Mouse (Mus musculus) midbrain, embryonic 15.5 days (tissue): ENCODE data around the gene Ctnnbl1. TPM values are rescaled to one million over a fixed set of nuclear protein-coding genes. Genes with fewer than 3 reads are reported as not detected.

Experiments used
- ATAC-seq: fragments of 200-750 bp; cut with Nextera tagmentation; replicated peaks from 2 replicates; pipeline ENCODE4 v1.8.0; 2017; ENCODE audit warnings: moderate TSS enrichment
- H3K27ac ChIP-seq: fragments of 300-500 bp; sonication (generic); 2 replicates; pipeline ENCODE4 v1.5.1; 2015; ENCODE audit warnings: mild to moderate bottlenecking, inconsistent platforms
- H3K27me3 ChIP-seq: fragments of 300-500 bp; sonication (generic); replicated peaks from 2 replicates; pipeline ENCODE4 v1.6.1; 2015; ENCODE audit warnings: inconsistent platforms
- H3K36me3 ChIP-seq: fragments of 300-500 bp; sonication (generic); replicated peaks from 2 replicates; pipeline ENCODE4 v1.6.1; 2015; ENCODE audit warnings: inconsistent platforms
- H3K4me1 ChIP-seq: fragments of 300-500 bp; sonication (generic); 2 replicates; pipeline ENCODE4 v1.6.1; 2015; ENCODE audit warnings: inconsistent platforms
- H3K4me2 ChIP-seq: fragments of 300-500 bp; sonication (generic); 2 replicates; pipeline ENCODE4 v1.6.1; 2015; ENCODE audit warnings: inconsistent platforms, mild to moderate bottlenecking, moderate library complexity
- H3K4me3 ChIP-seq: fragments of 300-500 bp; sonication (generic); 2 replicates; pipeline ENCODE4 v1.5.1; 2015; ENCODE audit warnings: mild to moderate bottlenecking, inconsistent platforms
- H3K9ac ChIP-seq: fragments of 300-500 bp; sonication (generic); 2 replicates; pipeline ENCODE4 v1.6.1; 2015; ENCODE audit warnings: mild to moderate bottlenecking, inconsistent platforms
- H3K9me3 ChIP-seq: fragments of 300-500 bp; sonication (generic); 2 replicates; pipeline ENCODE4 v1.6.1; 2016; ENCODE audit warnings: inconsistent platforms
- WGBS: fragments of 180-500 bp; shearing (Covaris S2); methylation state at CpG from one replicate; pipeline ENCODE4 v1.1.7; 2015; ENCODE audit warnings: mixed read lengths; 5-methylcytosine and 5-hydroxymethylcytosine counted together
- polyA plus RNA-seq: library from polyadenylated mRNA; unstranded; fragments of >200 nt; fragmentation: Nextera tagmentation; extraction: Ambion mirVana; gene quantifications from 2 replicates; pipeline ENCODE4 v1.2.1, GENCODE M21; 2015

Gene Ctnnbl1
- polyA plus RNA-seq, 1 experiment from 2014 or later = 68.0 TPM

GRCm38 (mm10) chr2:157752374-157752743 lies 15.2 kb downstream of the Ctnnbl1 start:
- H3K4me3 ChIP-seq = no peak overlapping the region
- H3K36me3 ChIP-seq = no peaks in the 10 kb centered on the region
- no peaks in the 10 kb centered on the region for H3K9me3 ChIP-seq
- peak; percentile 37 for ATAC-seq
- H3K4me2 ChIP-seq = peak overlapping the region; percentile 36
- peak overlapping the region; percentile 26; the same call in 1 of the 2 replicates for H3K9ac ChIP-seq
- no peaks in the 10 kb centered on the region for H3K27me3 ChIP-seq
- peak overlapping the region; percentile 87 for H3K27ac ChIP-seq
- H3K4me1 ChIP-seq = peaks cover 66% of the 10 kb centered on the region
- 32% methylated on average over 7 of the region's 7 CpGs for WGBS

DNA sequence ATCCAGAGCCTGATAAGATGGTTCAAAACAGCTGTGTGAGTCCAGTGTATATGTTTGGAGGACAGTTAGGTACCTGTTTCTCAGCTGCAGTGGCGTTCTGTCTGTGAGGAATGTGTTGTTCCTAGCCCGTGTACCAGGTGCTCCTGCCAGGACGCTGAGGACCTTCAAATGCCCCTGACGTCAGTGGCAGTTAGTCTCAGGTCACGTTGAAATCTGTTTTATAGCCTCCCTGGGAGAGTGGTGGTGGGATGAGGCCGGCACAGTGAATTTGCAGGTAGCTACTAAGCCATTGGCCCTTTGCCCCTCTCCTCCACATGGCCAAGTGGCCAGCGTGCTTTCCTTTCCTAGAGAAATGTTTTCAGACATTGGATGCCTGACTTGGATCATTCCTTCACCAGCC lies 18.6 kb downstream of the Ctnnbl1 start:
- H3K9ac ChIP-seq = no peak overlapping the region
- no peak overlapping the region for H3K4me3 ChIP-seq
- WGBS = 93% methylated on average over 7 of the region's 7 CpGs
- H3K9me3 ChIP-seq = no peaks in the 10 kb centered on the region
- no peaks in the 10 kb centered on the region for H3K27me3 ChIP-seq
- no peaks in the 10 kb centered on the region for H3K36me3 ChIP-seq
- no peak overlapping the region for H3K27ac ChIP-seq
- peaks cover 51% of the 10 kb centered on the region for H3K4me1 ChIP-seq
- H3K4me2 ChIP-seq = no peak overlapping the region
- ATAC-seq = no peak

GRCm38 (mm10) chr2:157756193-157756592 lies 19.0 kb downstream of the Ctnnbl1 start:
- no peaks in the 10 kb centered on the region for H3K27me3 ChIP-seq
- peaks cover 47% of the 10 kb centered on the region for H3K4me1 ChIP-seq
- WGBS = 81% methylated on average over 7 of the region's 7 CpGs
- no peak for ATAC-seq
- H3K4me3 ChIP-seq = no peak overlapping the region
- H3K27ac ChIP-seq = no peak overlapping the region
- no peaks in the 10 kb centered on the region for H3K36me3 ChIP-seq
- no peak overlapping the region for H3K4me2 ChIP-seq
- no peaks in the 10 kb centered on the region for H3K9me3 ChIP-seq
- no peak overlapping the region for H3K9ac ChIP-seq

DNA sequence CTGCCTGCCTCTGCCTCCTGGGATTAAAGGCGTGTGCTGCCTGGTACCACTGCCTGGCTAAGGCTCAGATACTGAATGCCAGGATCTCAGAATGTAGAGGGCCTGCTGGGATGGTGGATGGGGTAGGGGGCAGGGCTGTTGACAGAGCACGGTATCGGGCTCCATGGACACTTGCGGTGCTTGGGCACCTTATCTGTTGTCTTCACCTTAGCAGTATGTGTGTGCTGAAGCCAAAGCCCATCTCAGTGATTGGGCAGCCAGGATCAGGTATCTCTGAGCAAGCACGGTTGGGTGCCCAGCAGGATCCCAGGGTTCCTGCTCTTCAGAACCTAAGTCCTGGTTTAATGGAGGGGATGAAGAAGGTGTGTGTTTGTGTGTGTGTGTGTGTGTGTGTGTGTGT lies 21.2 kb downstream of the Ctnnbl1 start:
- 89% methylated on average over 5 of the region's 5 CpGs for WGBS
- H3K9ac ChIP-seq = no peak overlapping the region
- no peaks in the 10 kb centered on the region for H3K27me3 ChIP-seq
- no peaks in the 10 kb centered on the region for H3K36me3 ChIP-seq
- no peak overlapping the region for H3K4me3 ChIP-seq
- ATAC-seq = no peak
- H3K4me1 ChIP-seq = peaks cover 25% of the 10 kb centered on the region
- H3K9me3 ChIP-seq = no peaks in the 10 kb centered on the region
- no peak overlapping the region for H3K4me2 ChIP-seq
- no peak overlapping the region for H3K27ac ChIP-seq

DNA sequence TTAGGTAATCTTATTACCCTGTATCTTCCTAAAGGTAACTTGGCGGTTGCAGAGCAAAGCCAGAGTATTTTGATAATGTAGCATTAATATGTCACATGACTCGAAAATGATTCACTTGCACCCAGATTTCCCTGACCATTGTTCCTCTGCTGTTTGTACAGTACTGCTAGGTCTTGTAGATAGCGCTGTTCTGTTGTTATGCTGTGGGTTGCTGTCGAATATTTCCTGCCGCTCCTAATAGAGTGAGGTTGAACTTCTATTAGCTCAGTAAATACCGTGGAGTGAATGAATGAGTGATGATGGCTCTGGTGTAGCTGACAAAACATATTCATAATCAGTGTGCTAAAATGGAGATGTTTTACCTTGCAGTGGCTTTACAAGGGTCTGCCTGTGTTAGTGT lies 22.5 kb downstream of the Ctnnbl1 start:
- Histone ChIP-seq H3K4me2 (no peak overlapping the region), H3K4me3 (no peak overlapping the region), H3K27me3 (no peaks in the 10 kb centered on the region), H3K4me1 (peaks cover 15% of the 10 kb centered on the region; the same call in 1 of the 2 replicates), H3K27ac (no peak overlapping the region), H3K9me3 (no peaks in the 10 kb centered on the region), H3K9ac (no peak overlapping the region), H3K36me3 (no peaks in the 10 kb centered on the region)
- 82% methylated on average over 6 of the region's 6 CpGs for WGBS
- no peak for ATAC-seq

DNA sequence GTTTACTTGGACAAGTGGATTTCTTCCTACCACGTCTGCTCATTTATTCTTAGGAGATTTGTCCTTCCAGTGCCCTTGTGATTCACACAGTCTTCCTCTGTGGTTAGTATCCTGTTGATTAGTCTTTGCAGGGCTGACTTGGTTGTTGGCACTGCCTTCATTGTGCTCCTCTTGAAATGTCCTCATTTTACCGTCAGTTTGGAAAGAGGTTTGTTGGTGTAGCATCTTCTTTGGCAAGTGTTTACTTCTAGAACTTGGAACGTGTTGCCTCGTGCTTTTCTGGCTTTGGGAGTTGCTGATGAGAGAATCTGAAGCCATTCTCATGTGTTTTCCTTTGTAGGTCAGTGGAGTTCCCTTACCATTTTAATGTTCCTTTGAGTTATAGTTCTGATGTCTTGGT lies 25.7 kb downstream of the Ctnnbl1 start:
- no peak overlapping the region for H3K9ac ChIP-seq
- H3K27ac ChIP-seq = no peak overlapping the region
- no peaks in the 10 kb centered on the region for H3K27me3 ChIP-seq
- H3K4me3 ChIP-seq = no peak overlapping the region
- H3K36me3 ChIP-seq = no peaks in the 10 kb centered on the region
- no peak for ATAC-seq
- 88% methylated on average over 4 of the region's 4 CpGs for WGBS
- H3K4me1 ChIP-seq = peaks cover 25% of the 10 kb centered on the region
- H3K9me3 ChIP-seq = no peaks in the 10 kb centered on the region
- no peak overlapping the region for H3K4me2 ChIP-seq

- peak overlapping the region; percentile 68 for H3K27ac ChIP-seq
- 59% methylated on average over 7 of the region's 7 CpGs for WGBS
- ATAC-seq = no peak
- no peaks in the 10 kb centered on the region for H3K36me3 ChIP-seq
- H3K27me3 ChIP-seq = no peaks in the 10 kb centered on the region
- peaks cover 43% of the 10 kb centered on the region for H3K4me1 ChIP-seq
- H3K4me3 ChIP-seq = no peak overlapping the region
- H3K9ac ChIP-seq = no peak overlapping the region
- no peaks in the 10 kb centered on the region for H3K9me3 ChIP-seq
- no peak overlapping the region for H3K4me2 ChIP-seq
These were observed 29.4 kb downstream of the Ctnnbl1 start for GRCm38 (mm10) chr2:157766591-157766990.

- peak overlapping the region; percentile 57 for H3K27ac ChIP-seq
- peaks cover 46% of the 10 kb centered on the region for H3K4me1 ChIP-seq
- no peak overlapping the region for H3K9ac ChIP-seq
- no peak overlapping the region for H3K4me3 ChIP-seq
- H3K4me2 ChIP-seq = no peak overlapping the region
- H3K36me3 ChIP-seq = no peaks in the 10 kb centered on the region
- 26% methylated on average over 10 of the region's 10 CpGs for WGBS
- no peaks in the 10 kb centered on the region for H3K27me3 ChIP-seq
- no peak for ATAC-seq
- no peaks in the 10 kb centered on the region for H3K9me3 ChIP-seq
These were observed 31.7 kb downstream of the Ctnnbl1 start for GRCm38 (mm10) chr2:157768682-157769429.

GRCm38 (mm10) chr2:157770761-157771160 lies 33.6 kb downstream of the Ctnnbl1 start:
- no peak overlapping the region for H3K27ac ChIP-seq
- H3K9me3 ChIP-seq = no peaks in the 10 kb centered on the region
- peaks cover 40% of the 10 kb centered on the region for H3K4me1 ChIP-seq
- 68% methylated on average over 3 of the region's 3 CpGs for WGBS
- no peak for ATAC-seq
- H3K4me3 ChIP-seq = no peak overlapping the region
- no peak overlapping the region for H3K9ac ChIP-seq
- H3K36me3 ChIP-seq = no peaks in the 10 kb centered on the region
- H3K27me3 ChIP-seq = no peaks in the 10 kb centered on the region
- H3K4me2 ChIP-seq = no peak overlapping the region

- Histone ChIP-seq H3K27ac (no peak overlapping the region), H3K27me3 (no peaks in the 10 kb centered on the region), H3K9ac (no peak overlapping the region), H3K36me3 (no peaks in the 10 kb centered on the region), H3K4me1 (peaks cover 17% of the 10 kb centered on the region), H3K4me2 (no peak overlapping the region), H3K9me3 (no peaks in the 10 kb centered on the region), H3K4me3 (no peak overlapping the region)
- ATAC-seq = no peak
- 88% methylated on average over 1 of the region's 1 CpGs for WGBS
These were observed 36.5 kb downstream of the Ctnnbl1 start for GRCm38 (mm10) chr2:157773661-157774060.

- ATAC-seq = no peak
These were observed 38.8 kb downstream of the Ctnnbl1 start for GRCm38 (mm10) chr2:157775957-157776356.

DNA sequence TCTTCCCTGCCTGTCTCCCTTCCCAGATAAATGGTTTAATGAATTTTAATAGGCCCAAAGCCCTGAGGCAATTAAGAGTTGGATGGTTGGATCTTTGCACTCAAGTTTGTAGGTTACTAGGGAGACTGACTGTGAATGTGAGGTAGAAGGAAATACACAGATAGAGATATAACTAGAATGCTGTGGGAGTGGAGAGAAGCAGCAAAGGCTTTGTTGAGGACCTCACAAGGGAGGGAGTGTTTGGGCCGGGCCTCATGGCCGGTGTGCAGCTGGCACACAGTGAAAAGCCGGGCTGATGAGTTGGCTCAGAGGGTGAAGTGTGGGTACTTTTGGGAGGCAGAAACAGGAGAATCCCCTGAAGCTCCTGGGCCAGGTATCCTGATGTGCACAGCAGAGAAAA lies 43.8 kb downstream of the Ctnnbl1 start:
- H3K9ac ChIP-seq = no peak overlapping the region
- WGBS = 57% methylated on average over 3 of the region's 3 CpGs
- peaks cover 12% of the 10 kb centered on the region; the same call in 1 of the 2 replicates for H3K4me1 ChIP-seq
- no peak overlapping the region for H3K4me3 ChIP-seq
- peak overlapping the region; percentile 58 for H3K27ac ChIP-seq
- no peaks in the 10 kb centered on the region for H3K27me3 ChIP-seq
- no peaks in the 10 kb centered on the region for H3K36me3 ChIP-seq
- H3K4me2 ChIP-seq = no peak overlapping the region
- ATAC-seq = no peak
- no peaks in the 10 kb centered on the region for H3K9me3 ChIP-seq

More at GRCm38 (mm10) chr2:157775957-157776356, 38.8 kb downstream of the Ctnnbl1 start:
- peaks cover 12% of the 10 kb centered on the region; the same call in 1 of the 2 replicates for H3K4me1 ChIP-seq
- no peaks in the 10 kb centered on the region for H3K9me3 ChIP-seq
- no peak overlapping the region for H3K4me2 ChIP-seq
- 85% methylated on average over 2 of the region's 2 CpGs for WGBS
- H3K4me3 ChIP-seq = no peak overlapping the region
- no peak overlapping the region for H3K27ac ChIP-seq
- H3K9ac ChIP-seq = no peak overlapping the region
- H3K27me3 ChIP-seq = no peaks in the 10 kb centered on the region
- H3K36me3 ChIP-seq = no peaks in the 10 kb centered on the region

DNA sequence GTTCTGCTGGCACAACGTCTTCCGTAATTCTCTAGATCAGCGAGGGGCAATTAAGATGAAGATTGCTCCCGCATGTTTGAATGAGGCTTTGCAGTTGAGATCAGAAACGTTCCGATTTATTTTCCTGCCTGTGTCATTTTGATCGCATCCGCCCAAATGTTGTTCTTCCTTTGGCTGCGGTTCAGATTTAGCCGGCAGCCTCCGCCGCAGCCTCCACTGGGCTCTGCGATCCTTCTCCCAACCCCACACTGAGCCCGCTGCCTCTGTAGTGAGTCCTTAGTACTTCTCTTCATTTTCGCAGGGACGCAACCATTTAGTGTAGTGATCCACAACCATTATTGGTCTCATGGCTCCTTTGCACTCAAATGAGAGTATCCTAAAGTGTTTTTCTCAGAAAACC lies 46.0 kb downstream of the Ctnnbl1 start:
- Histone ChIP-seq H3K27ac (no peak overlapping the region), H3K4me3 (no peak overlapping the region), H3K9ac (no peak overlapping the region), H3K4me2 (no peak overlapping the region), H3K36me3 (no peaks in the 10 kb centered on the region), H3K9me3 (no peaks in the 10 kb centered on the region), H3K4me1 (peaks cover 12% of the 10 kb centered on the region; the same call in 1 of the 2 replicates), H3K27me3 (no peaks in the 10 kb centered on the region)
- WGBS = 83% methylated on average over 16 of the region's 16 CpGs
- ATAC-seq = no peak
